Mouse (Mus musculus) heart, adult 9 months (tissue): ENCODE data around the gene Nutm1.

ENCODE experiments used
- DNase-seq, 2 experiments: peaks; one replicate each; pipeline ENCODE4 v3.0.0; 2022; ENCODE audit warnings: low spot score in 2 of 2

Gene Nutm1

GRCm38 (mm10) chr2:112261748-112262653 lies 2.9 kb upstream of the Nutm1 start, which contains the start of gene Nop10:
Nop10 (plus strand) TSS chr2:112261926.
- DNase-seq = peak; percentile 82 to 85

GRCm38 (mm10) chr2:112254675-112255515 lies 4.2 kb downstream of the Nutm1 start:
- DNase-seq = no peak

GRCm38 (mm10) chr2:112249780-112250453 lies 9.2 kb downstream of the Nutm1 start:
- DNase-seq = no peak

GRCm38 (mm10) chr2:112247323-112247722 lies 11.8 kb downstream of the Nutm1 start:
- no peak for DNase-seq

GRCm38 (mm10) chr2:112246193-112246592 lies 12.9 kb downstream of the Nutm1 start:
- no peak for DNase-seq

- DNase-seq = no peak
Measured at GRCm38 (mm10) chr2:112245307-112245706, 13.8 kb downstream of the Nutm1 start.

GRCm38 (mm10) chr2:112241787-112242186 lies 17.3 kb downstream of the Nutm1 start:
- no peak for DNase-seq

GRCm38 (mm10) chr2:112239935-112240721 lies 19.0 kb downstream of the Nutm1 start:
- DNase-seq = no peak

- DNase-seq = peak; percentile 81 to 85
Measured at GRCm38 (mm10) chr2:112239212-112239934, 19.7 kb downstream of the Nutm1 start, which contains the start of gene Lpcat4. Lpcat4 (plus strand) TSS chr2:112239468.

GRCm38 (mm10) chr2:112238006-112238405 lies 21.1 kb downstream of the Nutm1 start:
- no peak for DNase-seq

GRCm38 (mm10) chr2:112236620-112237019 lies 22.5 kb downstream of the Nutm1 start:
- no peak for DNase-seq

GRCm38 (mm10) chr2:112232623-112233022 lies 26.5 kb downstream of the Nutm1 start:
- DNase-seq = peak in 1 of 2 experiments; percentile 5

- DNase-seq = no peak
Measured at GRCm38 (mm10) chr2:112224356-112224755, 34.7 kb downstream of the Nutm1 start.

GRCm38 (mm10) chr2:112222607-112223006 lies 36.5 kb downstream of the Nutm1 start:
- DNase-seq = no peak

- no peak for DNase-seq
Measured at GRCm38 (mm10) chr2:112220880-112221279, 38.2 kb downstream of the Nutm1 start.

- no peak for DNase-seq
Measured at GRCm38 (mm10) chr2:112217614-112218013, 41.5 kb downstream of the Nutm1 start.

- DNase-seq = no peak
Measured at GRCm38 (mm10) chr2:112215977-112216376, 43.1 kb downstream of the Nutm1 start.

- no peak for DNase-seq
Measured at GRCm38 (mm10) chr2:112210699-112211098, 48.4 kb downstream of the Nutm1 start.

- DNase-seq = peak; percentile 62 to 73
Measured at GRCm38 (mm10) chr2:112210142-112210541, 48.9 kb downstream of the Nutm1 start.

- no peak for DNase-seq
Measured at GRCm38 (mm10) chr2:112203056-112203455, 56.0 kb downstream of the Nutm1 start.
